Mouse (Mus musculus): Measurements from ENCODE around the gene Foxe1. TPM values are rescaled to one million over a fixed set of nuclear protein-coding genes. Genes with fewer than 3 reads are reported as not detected.

The Foxe1 gene
- total RNA-seq, 2 experiments from 2014 or later: not detected

Other genes with a start within 250 kb of the Foxe1 start
- 10 to 100 TPM; 48.5 to 49.5 TPM for gene Ncbp1, start 205.0 kb upstream of the Foxe1 start, total RNA-seq (2021)
- 10 to 100 TPM; 29.4 to 29.5 TPM for gene Tstd2, start 204.9 kb upstream of the Foxe1 start, total RNA-seq (2021)
- 10 to 100 TPM; 14.1 to 18.3 TPM for gene Xpa, start 147.3 kb upstream of the Foxe1 start, total RNA-seq (2021)
- gene Trmo, start 45.8 kb downstream of the Foxe1 start, total RNA-seq (2021): 1 to 10 TPM; 6.0 to 6.8 TPM
- under 1 TPM in 1 of 2 experiments, not detected in 1; 0.17 TPM for gene Hemgn, start 69.9 kb downstream of the Foxe1 start, total RNA-seq (2021)
- gene Anp32b, start 107.3 kb downstream of the Foxe1 start, total RNA-seq (2021): 100 to 1,000 TPM; 128 to 134 TPM
- 10 to 100 TPM; 38.3 to 43.8 TPM for gene Nans, start 145.6 kb downstream of the Foxe1 start, total RNA-seq (2021)
- 1 to 10 TPM; 3.6 to 5.2 TPM for gene Trim14, start 192.5 kb downstream of the Foxe1 start, total RNA-seq (2021)